Comparison of ENCODE assay signal across 19 mouse cellular contexts in genomic region chr9:50948097-50948823, GRCm38 (mm10).
DNase-seq lines count a peak whose midpoint lies in the region; ATAC-seq and TF ChIP-seq lines count a peak whose summit lies in the region.
"Had no signal": no experiment of that assay in that cellular context is flagged by ENCODE, and none has a peak within 500 bp of the region (broad histone marks: within the 10 kb centered on the region; RNA-seq: fewer than 3 reads in every experiment).

No protein-coding gene starts in this region.

- peak; percentile 43 for DNase-seq in lung, postnatal 36 days
- no peak for DNase-seq in lung, postnatal 14 days
- DNase-seq in heart, adult 11 months = no peak
- DNase-seq in adrenal gland, adult 18-20 months (ENCODE audit: low spot score in 2 of 2) = no peak
- DNase-seq in urinary bladder, postnatal 36 days (ENCODE audit: low spot score in 2 of 2) = no peak
- DNase-seq: adrenal gland, postnatal 14 days; cerebellum, adult 2 months; cerebellum, postnatal 10 days; forebrain, postnatal 0 days; gastrocnemius, postnatal 25 days; heart, postnatal 10 days; heart, postnatal 4 days had no signal

- TF ChIP-seq CTCF in intestine, postnatal 0 days (IDR thresholded peaks at IDR 0.05; ENCODE audit: low read depth) = no peak

- no peak overlapping the region for H3K4me3 ChIP-seq in intestine, postnatal 0 days (ENCODE audit: low read depth, low read length)
- H3K4me3 ChIP-seq: embryonic facial prominence, embryonic 10.5 days; forebrain, embryonic 13.5 days; heart, embryonic 10.5 days; hindbrain, embryonic 12.5 days had no signal

- 0 out of 2 replicates have a peak, but pooled peaks cover 4% of the 10 kb centered on the region for H3K36me3 ChIP-seq in intestine, postnatal 0 days (ENCODE audit: control insufficient read depth, insufficient read depth)
- H3K36me3 ChIP-seq: heart, embryonic 10.5 days had no signal

- no peaks in the 10 kb centered on the region for H3K9me3 ChIP-seq in intestine, postnatal 0 days (ENCODE audit: control insufficient read depth)
- H3K9me3 ChIP-seq: embryonic facial prominence, embryonic 10.5 days; forebrain, embryonic 13.5 days; heart, embryonic 10.5 days; hindbrain, embryonic 12.5 days had no signal

- no peaks in the 10 kb centered on the region for H3K27me3 ChIP-seq in intestine, postnatal 0 days (replicated peaks; ENCODE audit: control insufficient read depth, insufficient read depth, low read length)
- H3K27me3 ChIP-seq: forebrain, embryonic 13.5 days; hindbrain, embryonic 12.5 days had no signal

- ATAC-seq in granulocyte monocyte progenitor cell, adult 5-6 weeks (replicated peaks; ENCODE audit: poor library complexity, severe bottlenecking) = peak; percentile 38
- peak; percentile 88 for ATAC-seq in intestine, postnatal 0 days
- ATAC-seq: forebrain, embryonic 13.5 days; forebrain, postnatal 0 days; hindbrain, embryonic 16.5 days had no signal

- peak overlapping the region; percentile 15; the same call in 1 of the 2 replicates for H3K27ac ChIP-seq in intestine, postnatal 0 days (ENCODE audit: low read depth, low read length)
- H3K27ac ChIP-seq: embryonic facial prominence, embryonic 10.5 days; forebrain, embryonic 13.5 days; heart, embryonic 10.5 days; hindbrain, embryonic 12.5 days had no signal

- no peak overlapping the region for H3K9ac ChIP-seq in intestine, postnatal 0 days (ENCODE audit: low read depth, low read length)
- H3K9ac ChIP-seq: forebrain, embryonic 13.5 days; forebrain, postnatal 0 days; hindbrain, embryonic 12.5 days had no signal

- no peaks in the 10 kb centered on the region for H3K4me1 ChIP-seq in intestine, postnatal 0 days (replicated peaks; ENCODE audit: control insufficient read depth, insufficient read depth, low read length)
- H3K4me1 ChIP-seq: embryonic facial prominence, embryonic 10.5 days; heart, embryonic 10.5 days; hindbrain, embryonic 12.5 days had no signal

- 34% methylated on average over 7 of the region's 7 CpGs for WGBS in intestine, postnatal 0 days

- H3K4me2 ChIP-seq in intestine, postnatal 0 days (replicated peaks; ENCODE audit: low read depth) = peak overlapping the region; percentile 40
- H3K4me2 ChIP-seq: forebrain, embryonic 13.5 days; hindbrain, embryonic 12.5 days had no signal
